Mouse (Mus musculus): ENCODE data around the gene Btbd2. TPM values are rescaled to one million over a fixed set of nuclear protein-coding genes. Genes with fewer than 3 reads are reported as not detected.
"Not testable (repeated sequence)": the region's sequence is repeated elsewhere in the genome, so short reads cannot be mapped to it uniquely, and the experiment has no call there.

Gene Btbd2
- polyA plus RNA-seq, 1 experiment from 2014 or later: 41.7 TPM

- no peak overlapping the region for H3K4me3 ChIP-seq (ENCODE audit: low read length)
- no peaks in the 10 kb centered on the region for H3K4me1 ChIP-seq (ENCODE audit: control insufficient read depth, insufficient read depth, low read length)
- H3K9ac ChIP-seq (ENCODE audit: low read length): no peak overlapping the region
- H3K27me3 ChIP-seq (ENCODE audit: control insufficient read depth, insufficient read depth, low read length): no peaks in the 10 kb centered on the region
- H3K9me3 ChIP-seq (replicated peaks; ENCODE audit: control insufficient read depth, low read length): no peaks in the 10 kb centered on the region
- ATAC-seq (replicated peaks; ENCODE audit: extremely low read depth, insufficient read depth, low FRiP score): no peak
- 85% methylated on average over 9 of the region's 9 CpGs for WGBS
- peaks cover 36% of the 10 kb centered on the region for H3K36me3 ChIP-seq (ENCODE audit: control insufficient read depth, insufficient read depth)
- H3K27ac ChIP-seq (ENCODE audit: low read length): no peak overlapping the region
- no peak overlapping the region for H3K4me2 ChIP-seq (ENCODE audit: low read depth, low read length)
These were observed 46.6 kb downstream of the Btbd2 start for GRCm38 (mm10) chr10:80610116-80610785.

- Histone ChIP-seq H3K36me3 (ENCODE audit: control insufficient read depth, insufficient read depth) (peaks cover 27% of the 10 kb centered on the region), H3K9ac (ENCODE audit: low read length) (no peak overlapping the region; the same call in 1 of the 2 replicates), H3K27me3 (ENCODE audit: control insufficient read depth, insufficient read depth, low read length) (no peaks in the 10 kb centered on the region), H3K4me2 (ENCODE audit: low read depth, low read length) (no peak overlapping the region), H3K9me3 (replicated peaks; ENCODE audit: control insufficient read depth, low read length) (no peaks in the 10 kb centered on the region), H3K27ac (ENCODE audit: low read length) (no peak overlapping the region), H3K4me3 (ENCODE audit: low read length) (no peak overlapping the region), H3K4me1 (ENCODE audit: control insufficient read depth, insufficient read depth, low read length) (no peaks in the 10 kb centered on the region)
- no peak for ATAC-seq (replicated peaks; ENCODE audit: extremely low read depth, insufficient read depth, low FRiP score)
- WGBS: 89% methylated on average over 10 of the region's 10 CpGs
These were observed 47.5 kb downstream of the Btbd2 start for GRCm38 (mm10) chr10:80609269-80609924.

DNA sequence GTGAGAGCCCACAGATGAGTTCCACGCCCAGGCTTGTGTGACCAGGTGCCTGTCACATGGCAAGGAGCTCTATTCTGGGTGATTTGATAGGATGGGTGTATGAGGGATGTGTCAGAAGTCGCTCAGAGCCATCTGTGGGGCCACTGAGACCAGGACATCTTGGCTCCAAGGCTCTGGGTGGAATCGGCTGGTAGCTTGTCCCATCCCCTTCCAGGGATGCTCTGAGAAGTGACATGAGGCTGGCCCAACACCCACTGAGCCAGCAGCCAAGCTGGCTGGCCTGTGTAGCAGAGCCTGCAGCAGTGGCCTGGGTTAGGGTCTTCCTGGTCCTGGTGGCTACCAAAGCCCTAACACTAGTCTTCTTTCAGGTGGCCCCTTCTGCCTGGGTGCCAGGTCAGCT, 48.4 kb downstream of the Btbd2 start:
- ATAC-seq (replicated peaks; ENCODE audit: extremely low read depth, insufficient read depth, low FRiP score): no peak
- H3K4me1 ChIP-seq (ENCODE audit: control insufficient read depth, insufficient read depth, low read length): peaks cover 8% of the 10 kb centered on the region
- H3K36me3 ChIP-seq (ENCODE audit: control insufficient read depth, insufficient read depth): peaks cover 25% of the 10 kb centered on the region
- no peak overlapping the region for H3K9ac ChIP-seq (ENCODE audit: low read length)
- no peak overlapping the region for H3K4me2 ChIP-seq (ENCODE audit: low read depth, low read length)
- H3K27ac ChIP-seq (ENCODE audit: low read length): no peak overlapping the region
- H3K4me3 ChIP-seq (ENCODE audit: low read length): no peak overlapping the region
- no peaks in the 10 kb centered on the region for H3K27me3 ChIP-seq (ENCODE audit: control insufficient read depth, insufficient read depth, low read length)
- no peaks in the 10 kb centered on the region for H3K9me3 ChIP-seq (replicated peaks; ENCODE audit: control insufficient read depth, low read length)
- 93% methylated on average over 3 of the region's 3 CpGs for WGBS

DNA sequence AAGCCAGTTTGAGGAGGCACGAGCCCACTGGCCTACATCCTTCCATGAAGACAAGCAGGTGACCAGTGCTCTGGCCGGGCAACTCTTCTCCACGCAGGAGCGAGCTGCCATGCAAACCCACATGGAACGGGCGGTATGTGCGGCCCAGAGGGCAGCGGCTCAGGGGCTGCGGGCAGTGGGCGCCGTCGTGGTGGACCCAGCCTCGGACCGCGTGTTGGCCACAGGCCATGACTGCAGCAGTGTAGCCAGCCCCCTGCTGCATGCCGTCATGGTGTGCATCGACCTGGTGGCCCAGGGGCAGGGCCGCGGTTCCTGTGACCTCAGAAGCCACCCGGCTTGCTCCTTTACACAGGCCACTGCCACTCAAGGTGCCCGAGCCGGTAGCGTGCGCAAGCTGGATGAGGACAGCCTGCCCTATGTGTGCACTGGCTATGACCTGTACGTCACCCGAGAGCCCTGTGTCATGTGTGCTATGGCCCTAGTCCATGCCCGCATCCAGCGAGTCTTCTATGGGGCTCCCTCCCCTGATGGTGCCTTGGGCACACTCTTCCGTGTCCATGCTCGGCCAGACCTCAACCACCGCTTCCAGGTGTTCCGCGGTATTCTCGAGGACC, 50.0 kb downstream of the Btbd2 start:
- peaks cover 23% of the 10 kb centered on the region for H3K36me3 ChIP-seq (ENCODE audit: control insufficient read depth, insufficient read depth)
- peaks cover 15% of the 10 kb centered on the region for H3K4me1 ChIP-seq (ENCODE audit: control insufficient read depth, insufficient read depth, low read length)
- no peaks in the 10 kb centered on the region for H3K9me3 ChIP-seq (replicated peaks; ENCODE audit: control insufficient read depth, low read length)
- no peaks in the 10 kb centered on the region for H3K27me3 ChIP-seq (ENCODE audit: control insufficient read depth, insufficient read depth, low read length)
- no peak overlapping the region for H3K4me3 ChIP-seq (ENCODE audit: low read length)
- H3K4me2 ChIP-seq (ENCODE audit: low read depth, low read length): no peak overlapping the region
- ATAC-seq (replicated peaks; ENCODE audit: extremely low read depth, insufficient read depth, low FRiP score): no peak
- no peak overlapping the region for H3K27ac ChIP-seq (ENCODE audit: low read length)
- 94% methylated on average over 34 of the region's 34 CpGs for WGBS
- H3K9ac ChIP-seq (ENCODE audit: low read length): no peak overlapping the region

DNA sequence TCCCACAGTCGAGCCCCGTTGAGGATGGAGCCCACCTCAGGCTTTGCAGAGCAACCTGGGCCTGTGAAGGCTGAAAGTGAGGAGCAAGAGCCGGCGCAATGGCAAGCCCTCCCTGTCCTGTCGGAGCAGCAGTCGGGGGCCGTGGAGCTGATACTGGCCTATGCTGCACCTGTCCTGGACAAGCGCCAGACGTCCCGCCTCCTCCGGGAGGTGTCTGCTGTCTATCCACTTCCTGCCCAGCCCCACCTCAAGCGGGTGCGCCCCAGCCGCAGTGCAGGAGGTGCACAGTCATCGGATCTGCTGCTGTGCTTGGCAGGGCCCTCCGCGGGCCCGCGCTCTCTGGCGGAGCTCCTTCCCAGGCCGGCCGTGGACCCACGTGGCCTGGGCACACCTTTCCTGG, 50.6 kb downstream of the Btbd2 start:
- Histone ChIP-seq H3K9ac (ENCODE audit: low read length) (no peak overlapping the region), H3K4me1 (ENCODE audit: control insufficient read depth, insufficient read depth, low read length) (peaks cover 15% of the 10 kb centered on the region), H3K27ac (ENCODE audit: low read length) (no peak overlapping the region), H3K9me3 (replicated peaks; ENCODE audit: control insufficient read depth, low read length) (no peaks in the 10 kb centered on the region), H3K36me3 (ENCODE audit: control insufficient read depth, insufficient read depth) (peaks cover 23% of the 10 kb centered on the region), H3K4me2 (ENCODE audit: low read depth, low read length) (no peak overlapping the region), H3K27me3 (ENCODE audit: control insufficient read depth, insufficient read depth, low read length) (no peaks in the 10 kb centered on the region), H3K4me3 (ENCODE audit: low read length) (no peak overlapping the region)
- WGBS: 90% methylated on average over 23 of the region's 23 CpGs
- ATAC-seq (replicated peaks; ENCODE audit: extremely low read depth, insufficient read depth, low FRiP score): no peak

GRCm38 (mm10) chr10:80605721-80606120, 51.1 kb downstream of the Btbd2 start, which contains the start of gene Gm49322:
Gm49322 (plus strand) TSS chr10:80606021.
- 68% methylated on average over 2 of the region's 4 CpGs for WGBS

GRCm38 (mm10) chr10:80604988-80605387, 51.9 kb downstream of the Btbd2 start:
- H3K9me3 ChIP-seq (replicated peaks; ENCODE audit: control insufficient read depth, low read length): no peaks in the 10 kb centered on the region
- no peaks in the 10 kb centered on the region for H3K27me3 ChIP-seq (ENCODE audit: control insufficient read depth, insufficient read depth, low read length)
- H3K4me1 ChIP-seq (ENCODE audit: control insufficient read depth, insufficient read depth, low read length): peaks cover 15% of the 10 kb centered on the region
- H3K4me3 ChIP-seq (ENCODE audit: low read length): no peak overlapping the region
- no peak overlapping the region for H3K27ac ChIP-seq (ENCODE audit: low read length)
- H3K4me2 ChIP-seq (ENCODE audit: low read depth, low read length): no peak overlapping the region
- no peak for ATAC-seq (replicated peaks; ENCODE audit: extremely low read depth, insufficient read depth, low FRiP score)
- no peak overlapping the region for H3K9ac ChIP-seq (ENCODE audit: low read length)
- 79% methylated on average over 2 of the region's 2 CpGs for WGBS
- peaks cover 23% of the 10 kb centered on the region for H3K36me3 ChIP-seq (ENCODE audit: control insufficient read depth, insufficient read depth)

More at GRCm38 (mm10) chr10:80605721-80606120, 51.1 kb downstream of the Btbd2 start, which contains the start of gene Gm49322:
- not testable (repeated sequence) for ATAC-seq (replicated peaks; ENCODE audit: extremely low read depth, insufficient read depth, low FRiP score); H3K4me2 ChIP-seq (ENCODE audit: low read depth, low read length); H3K9ac ChIP-seq (ENCODE audit: low read length); H3K4me3 ChIP-seq (ENCODE audit: low read length); H3K27ac ChIP-seq (ENCODE audit: low read length); H3K27me3 ChIP-seq (ENCODE audit: control insufficient read depth, insufficient read depth, low read length); H3K9me3 ChIP-seq (replicated peaks; ENCODE audit: control insufficient read depth, low read length)
- H3K4me1 ChIP-seq (ENCODE audit: control insufficient read depth, insufficient read depth, low read length): peaks cover 15% of the 10 kb centered on the region
- peaks cover 23% of the 10 kb centered on the region for H3K36me3 ChIP-seq (ENCODE audit: control insufficient read depth, insufficient read depth)

GRCm38 (mm10) chr10:80604001-80604509, 52.8 kb downstream of the Btbd2 start:
- H3K9ac ChIP-seq (ENCODE audit: low read length): peak overlapping the region; percentile 85; the same call in 1 of the 2 replicates
- H3K4me1 ChIP-seq (ENCODE audit: control insufficient read depth, insufficient read depth, low read length): peaks cover 15% of the 10 kb centered on the region
- no peak for ATAC-seq (replicated peaks; ENCODE audit: extremely low read depth, insufficient read depth, low FRiP score)
- H3K27me3 ChIP-seq (ENCODE audit: control insufficient read depth, insufficient read depth, low read length): no peaks in the 10 kb centered on the region
- H3K27ac ChIP-seq (ENCODE audit: low read length): no peak overlapping the region
- 92% methylated on average over 7 of the region's 7 CpGs for WGBS
- no peaks in the 10 kb centered on the region for H3K9me3 ChIP-seq (replicated peaks; ENCODE audit: control insufficient read depth, low read length)
- peaks cover 20% of the 10 kb centered on the region for H3K36me3 ChIP-seq (ENCODE audit: control insufficient read depth, insufficient read depth)
- peak overlapping the region; percentile 94 for H3K4me2 ChIP-seq (ENCODE audit: low read depth, low read length)
- H3K4me3 ChIP-seq (ENCODE audit: low read length): peak overlapping the region; percentile 91; the same call in 1 of the 2 replicates

DNA sequence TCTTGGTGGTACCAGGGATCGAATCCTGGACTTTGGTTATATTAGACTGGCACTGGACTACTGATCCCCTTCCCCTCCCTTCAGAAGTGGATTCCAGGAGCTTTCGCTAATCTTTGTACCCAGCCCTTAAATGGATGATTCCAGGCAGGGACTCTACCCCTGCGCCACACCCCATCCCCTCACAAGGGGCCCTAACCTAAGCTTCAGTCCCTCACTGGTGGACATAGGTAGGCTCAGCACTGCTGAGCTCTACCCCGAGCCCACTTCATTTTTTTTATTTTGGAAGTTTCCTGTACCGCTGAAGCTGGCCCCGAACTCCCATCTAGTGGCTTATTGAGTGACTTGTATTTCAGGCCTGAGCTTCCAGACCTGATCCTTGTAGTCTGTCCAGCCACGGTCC, 53.5 kb downstream of the Btbd2 start:
- H3K4me1 ChIP-seq (ENCODE audit: control insufficient read depth, insufficient read depth, low read length): peaks cover 15% of the 10 kb centered on the region
- H3K27me3 ChIP-seq (ENCODE audit: control insufficient read depth, insufficient read depth, low read length): no peaks in the 10 kb centered on the region
- H3K9me3 ChIP-seq (replicated peaks; ENCODE audit: control insufficient read depth, low read length): no peaks in the 10 kb centered on the region
- ATAC-seq (replicated peaks; ENCODE audit: extremely low read depth, insufficient read depth, low FRiP score): no peak
- peak overlapping the region; percentile 94 for H3K4me2 ChIP-seq (ENCODE audit: low read depth, low read length)
- 27% methylated on average over 7 of the region's 7 CpGs for WGBS
- peak overlapping the region; percentile 91 for H3K4me3 ChIP-seq (ENCODE audit: low read length)
- H3K27ac ChIP-seq (ENCODE audit: low read length): peak overlapping the region; percentile 82
- H3K36me3 ChIP-seq (ENCODE audit: control insufficient read depth, insufficient read depth): peaks cover 16% of the 10 kb centered on the region
- H3K9ac ChIP-seq (ENCODE audit: low read length): peak overlapping the region; percentile 85

All from heart, embryonic 16.5 days (tissue).